Mouse (Mus musculus) T-helper 1 cell (primary cell): ENCODE results near the gene Wdr6.

Experiments
- in situ Hi-C: fragments of 300-600 bp; cut with MboI, MseI; formaldehyde crosslinking; loops from one replicate; pipeline ENCODE4 v1.15.1; 2025; ENCODE audit warnings: high pct_unique_total_duplicates

Wdr6 gene

DNA sequence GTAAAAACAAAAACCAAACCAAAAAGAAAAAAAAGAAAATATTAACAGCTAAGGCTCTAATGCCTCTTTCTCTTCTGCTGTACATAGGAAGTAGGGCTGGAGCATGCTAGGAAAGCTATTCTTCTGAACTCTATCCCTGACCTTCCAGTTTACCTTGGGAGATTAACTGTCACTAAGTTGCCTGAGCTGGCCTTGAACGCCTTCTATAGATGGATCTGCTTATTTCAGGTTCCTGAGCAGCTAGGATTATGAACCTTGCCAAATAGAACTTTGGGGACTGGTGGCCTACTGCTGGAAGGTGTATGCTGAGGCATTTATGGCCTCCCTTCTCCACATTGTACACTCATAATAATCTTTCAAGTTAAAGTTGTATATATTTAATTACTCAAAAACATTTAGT is 47.6 kb downstream of the Wdr6 start:
- in situ Hi-C loops: loop anchor here (10.0 to 25.0 kb wide), 4 partner anchors 766 to 1686 kb away; partner anchors contain the start of gene Fbxw18

DNA sequence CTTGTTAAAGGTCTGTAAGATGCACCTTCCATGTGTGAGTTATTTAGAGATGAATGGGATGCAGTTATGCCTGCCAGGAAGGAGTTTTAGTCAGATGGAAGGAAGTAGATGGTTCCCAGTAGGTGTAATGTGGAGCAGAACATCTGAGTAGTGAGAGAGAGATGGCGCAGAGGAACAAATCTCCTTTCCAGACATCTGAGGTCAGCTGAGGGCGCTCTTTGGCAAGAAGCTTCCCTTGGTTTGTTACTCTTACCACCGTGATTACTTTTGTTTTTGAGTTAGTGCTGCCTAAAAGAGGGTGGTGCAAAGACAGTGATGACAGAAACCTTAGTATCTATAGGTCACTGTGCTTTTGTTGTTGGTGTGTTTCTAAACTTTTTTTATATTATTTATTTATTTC is 53.1 kb downstream of the Wdr6 start:
- in situ Hi-C loops: loop anchor here (25.0 kb wide), 1 partner anchor 1187 kb away; the partner anchor contains the start of gene Fbxw18

DNA sequence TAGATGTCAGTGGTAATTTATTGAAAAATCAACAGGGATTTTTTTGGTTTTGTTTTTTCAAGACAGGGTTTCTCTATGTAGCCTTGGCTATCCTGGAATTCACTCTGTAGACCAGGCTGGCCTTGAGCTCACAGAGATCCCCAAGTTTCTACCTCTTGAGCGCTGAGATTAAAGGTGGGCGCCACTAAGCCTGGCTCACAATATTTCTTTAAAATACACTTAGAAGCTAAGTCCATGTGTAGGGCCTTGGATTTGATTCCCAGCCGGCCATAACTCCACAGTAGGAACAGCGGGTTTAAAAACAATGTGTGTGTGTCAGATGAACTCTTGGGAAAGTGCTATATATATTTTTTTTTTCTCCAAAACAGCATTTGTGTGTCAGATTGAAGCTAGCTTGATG is 55.2 kb downstream of the Wdr6 start:
- in situ Hi-C loops: no loop called here
